Mouse (Mus musculus) adrenal gland, adult 8-10 months (tissue): Measurements from ENCODE around the gene Olfr691. TPM values are rescaled to one million over a fixed set of nuclear protein-coding genes. Genes with fewer than 3 reads are reported as not detected.
"Not testable (repeated sequence)": the region's sequence is repeated elsewhere in the genome, so short reads cannot be mapped to it uniquely, and the experiment has no call there.

Experiments used
- DNase-seq: peaks from one replicate; pipeline ENCODE4 v3.0.0; 2022
- total RNA-seq, 4 experiments: library from RNA; stranded (reverse); gene quantifications; 2 replicates each; pipeline ENCODE4 v1.2.4; 2022

Gene Olfr691
- under 1 TPM in 1 of 4 experiments, not detected in 3; 0.15 TPM for total RNA-seq

DNA sequence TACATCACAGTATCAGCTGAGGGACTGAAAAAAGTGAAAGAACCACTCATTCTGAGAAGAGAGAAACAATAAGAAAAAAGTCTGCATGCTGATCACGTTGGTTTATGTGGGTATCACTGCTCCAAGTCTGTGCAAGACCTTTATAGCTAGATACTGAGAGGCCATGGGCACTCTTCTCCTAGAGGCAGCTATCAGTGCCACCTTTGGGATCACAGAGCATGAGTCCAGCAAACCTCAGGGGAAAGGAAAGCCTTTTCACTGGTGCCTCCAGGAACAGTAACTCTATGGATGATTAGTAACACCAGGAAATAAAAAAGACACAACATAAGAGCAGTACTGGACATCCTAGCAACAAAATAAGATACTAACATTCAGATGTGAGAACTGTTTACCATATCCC lies at the start of gene Olfr691:
Olfr691 (minus strand) TSS at position 101 of the 400 bp plus-strand sequence.
- DNase-seq: no peak

DNA sequence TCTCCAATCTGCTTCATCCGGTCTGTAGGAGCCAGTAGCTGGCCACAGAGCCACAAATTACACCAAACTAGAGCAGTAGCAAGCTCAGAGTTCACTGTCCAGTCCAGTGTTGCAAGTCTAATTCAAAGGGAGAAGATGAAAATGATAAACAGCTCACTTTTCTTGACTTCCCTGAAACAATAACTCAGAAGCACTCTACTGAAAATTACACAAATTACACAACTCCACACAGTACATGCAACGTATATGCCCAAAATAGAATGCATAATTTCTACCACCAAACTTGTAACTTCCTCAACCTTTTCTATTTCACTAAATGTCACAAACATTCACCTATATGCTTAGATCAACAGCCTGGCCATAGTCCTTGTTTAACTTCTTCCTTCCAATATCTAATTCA lies 48.2 kb upstream of the Olfr691 start:
- DNase-seq: no peak

DNA sequence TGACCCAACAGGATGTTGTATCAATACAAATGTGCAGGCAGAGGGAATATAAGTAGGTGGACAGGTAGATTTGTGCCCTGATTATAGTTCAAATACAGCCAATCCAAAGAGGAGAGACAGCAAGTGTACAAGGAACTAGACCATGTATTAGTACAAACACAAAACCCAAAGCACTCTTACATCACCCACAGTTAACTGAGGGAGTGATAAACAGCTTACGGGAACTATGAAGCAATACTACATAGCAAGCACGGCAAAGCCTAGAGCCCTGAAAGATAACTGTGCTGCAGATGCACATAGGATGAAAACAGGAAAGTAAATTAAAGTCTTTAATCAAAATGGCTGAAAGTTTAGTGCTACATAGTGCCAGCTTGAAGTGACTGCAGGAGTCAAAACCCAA lies 45.6 kb upstream of the Olfr691 start:
- DNase-seq: no peak

DNA sequence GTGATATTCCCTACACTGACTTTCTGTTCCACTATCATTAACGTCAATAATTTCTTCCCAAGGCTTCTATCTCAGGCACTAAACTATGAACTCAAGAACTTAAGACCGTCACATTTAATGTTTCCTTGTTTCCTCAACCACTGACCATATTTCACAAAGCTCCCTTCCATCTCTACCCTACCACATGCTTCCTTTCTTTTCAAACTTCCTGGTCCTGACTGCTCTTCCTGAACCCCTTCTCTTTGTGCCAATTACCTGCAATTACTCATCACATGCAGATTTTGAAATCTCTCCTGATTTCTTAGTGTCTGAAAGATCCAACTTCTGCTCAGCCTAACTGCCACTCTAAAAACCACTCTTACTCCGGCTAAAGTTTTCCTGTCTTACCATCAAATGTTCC lies 38.3 kb upstream of the Olfr691 start:
- no peak for DNase-seq

DNA sequence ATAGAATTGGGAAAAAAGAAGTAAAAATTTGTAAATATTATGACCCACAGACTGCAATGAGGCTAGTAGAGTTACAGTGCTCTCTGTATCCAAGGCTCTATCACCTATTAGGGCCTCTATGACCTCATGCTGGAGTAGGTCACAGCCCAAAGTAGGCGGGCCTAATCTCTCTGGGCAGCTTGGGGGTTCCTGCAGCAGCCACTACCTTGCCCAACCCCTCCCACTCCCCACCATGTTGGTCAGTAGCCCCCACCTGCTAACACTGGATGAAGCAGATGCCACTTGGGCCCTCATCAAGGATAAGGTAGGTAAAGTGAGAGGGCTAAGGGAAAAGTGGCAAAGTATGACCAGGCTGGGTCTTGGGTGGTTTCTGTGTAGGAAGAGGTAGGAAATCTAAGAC lies 32.8 kb upstream of the Olfr691 start, which contains the start of gene Gm5901:
Gm5901 (plus strand) TSS at position 173 of the 400 bp plus-strand sequence.
- DNase-seq: no peak

DNA sequence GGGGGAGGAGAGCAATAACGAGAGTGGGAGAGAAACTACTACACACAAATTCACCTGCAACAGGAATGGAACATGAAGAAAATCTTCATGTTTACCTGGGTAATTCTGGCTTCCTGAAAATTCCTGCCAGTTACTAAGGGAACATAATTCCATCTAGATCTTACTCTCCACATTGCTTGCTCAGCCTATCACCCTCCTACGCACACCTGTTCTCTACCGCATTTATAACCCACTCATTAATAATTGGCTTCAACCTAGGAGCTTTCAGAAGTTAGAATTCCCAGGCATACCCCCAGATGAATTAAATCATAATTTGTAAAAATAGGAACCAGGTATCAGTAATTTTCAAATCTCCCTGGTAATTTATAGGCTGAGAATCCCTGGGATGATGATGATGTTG lies 31.9 kb upstream of the Olfr691 start:
- no peak for DNase-seq

DNA sequence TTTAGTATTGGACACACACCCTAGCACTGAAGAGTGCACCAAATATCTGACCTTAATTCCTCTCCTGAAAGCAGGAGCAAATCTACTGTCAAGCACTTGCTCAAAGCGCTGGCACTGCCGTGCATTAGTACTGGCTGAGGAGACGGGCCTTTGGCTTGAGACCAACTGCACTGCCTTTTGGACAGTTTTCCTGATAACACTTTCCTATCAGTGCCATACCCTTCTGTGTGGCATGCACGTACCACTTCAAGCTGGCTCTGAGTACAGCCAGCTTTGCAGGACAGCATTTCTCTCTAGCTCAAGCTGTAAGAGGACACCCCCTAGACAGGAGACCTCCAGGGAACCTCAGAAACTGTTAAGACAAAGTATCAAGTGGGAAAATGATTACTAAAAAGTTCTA lies 31.4 kb upstream of the Olfr691 start:
- DNase-seq: no peak

DNA sequence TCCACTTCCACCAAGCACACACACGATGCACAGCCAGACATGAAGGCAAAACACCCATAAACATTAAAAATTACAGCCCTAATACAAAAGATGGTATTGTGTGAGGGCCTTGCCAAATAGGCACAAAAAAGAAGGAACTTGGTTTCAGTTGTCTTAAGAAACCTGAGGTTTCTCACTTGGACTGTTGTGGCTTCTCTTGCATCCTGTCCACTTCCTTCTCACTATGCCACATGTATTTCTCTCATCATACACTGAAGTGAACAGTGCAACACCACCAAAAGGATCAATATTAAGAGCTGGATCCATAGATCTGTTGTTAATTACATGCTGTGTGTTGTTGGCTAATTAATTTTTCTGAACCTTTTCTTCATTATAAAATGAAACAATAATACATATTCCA lies 30.8 kb upstream of the Olfr691 start:
- no peak for DNase-seq

DNA sequence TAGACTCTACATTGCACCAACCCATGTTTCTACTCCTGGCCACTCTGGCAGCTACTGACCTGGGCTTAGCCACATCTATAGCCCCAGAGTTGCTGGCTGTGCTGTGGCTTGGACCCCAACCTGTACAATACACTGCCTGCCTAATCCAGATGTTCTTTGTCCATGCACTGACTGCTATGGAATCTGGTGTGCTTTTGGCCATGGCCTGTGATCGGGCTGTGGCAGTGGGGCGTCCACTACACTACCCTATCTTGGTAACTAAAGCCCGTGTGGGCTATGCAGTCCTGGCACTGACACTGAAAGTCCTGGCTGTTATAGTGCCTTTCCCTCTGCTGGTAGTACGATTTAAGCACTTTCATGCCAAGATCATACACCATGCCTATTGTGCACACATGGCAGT lies 26.5 kb upstream of the Olfr691 start:
- DNase-seq: no peak

DNA sequence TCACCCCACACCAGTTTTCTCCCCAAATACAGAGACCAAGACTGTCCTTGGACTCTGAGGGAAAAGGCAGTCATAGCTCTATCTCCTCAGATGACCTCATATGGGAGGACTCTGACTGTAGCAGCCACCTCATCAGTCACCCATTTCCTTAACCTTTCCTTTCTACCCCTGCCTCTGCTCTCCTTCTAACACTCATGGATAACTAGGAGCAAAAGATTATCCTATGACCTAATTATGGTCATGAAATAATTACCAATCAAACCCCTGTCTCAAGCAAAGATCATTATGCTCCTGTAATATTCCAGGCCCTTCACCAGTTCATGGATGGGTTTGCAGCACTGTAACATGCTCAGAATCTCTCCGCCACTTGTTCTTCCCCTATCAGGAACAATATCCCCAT lies 25.9 kb upstream of the Olfr691 start, which contains the start of gene Olfr692:
Olfr692 (plus strand) TSS at position 301 of the 400 bp plus-strand sequence.
- no peak for DNase-seq

DNA sequence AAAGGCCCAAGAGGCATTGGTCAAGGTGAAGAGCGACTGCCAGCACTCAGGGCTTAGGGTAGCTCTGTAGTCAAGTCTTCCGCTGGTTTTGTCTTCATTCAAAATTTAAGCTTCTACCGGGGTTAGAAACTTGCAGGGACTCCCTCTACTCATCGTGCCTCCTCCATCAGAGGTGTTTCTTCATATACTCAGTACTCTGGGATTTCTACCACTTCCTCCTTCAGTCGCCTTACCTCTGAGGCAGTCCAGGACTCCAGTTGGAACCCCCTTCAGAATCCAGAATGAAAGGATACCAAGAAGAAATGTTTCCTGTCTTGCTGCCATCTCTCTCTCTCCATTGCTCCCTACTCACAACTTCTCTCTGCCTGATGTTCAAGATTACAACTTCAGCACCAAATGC lies 25.2 kb upstream of the Olfr691 start:
- no peak for DNase-seq

DNA sequence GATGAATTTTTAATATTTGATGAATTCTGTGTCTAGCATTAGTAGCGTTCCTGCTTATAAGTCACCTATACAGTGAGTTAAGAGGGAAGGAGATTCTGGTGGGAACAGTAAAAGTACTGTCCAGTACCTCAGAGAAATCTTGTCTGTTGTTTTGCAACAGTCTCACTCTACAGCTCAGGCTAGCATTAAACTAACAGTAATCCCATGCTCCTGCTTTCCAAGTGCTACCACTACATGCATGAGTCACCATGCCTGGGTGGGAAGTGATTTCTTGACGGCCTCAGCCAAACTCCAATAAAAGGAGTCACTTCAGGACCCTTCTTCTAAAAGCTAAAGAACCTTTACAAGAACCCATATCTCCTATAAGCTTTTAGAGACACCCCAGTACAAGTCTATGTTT lies 19.6 kb upstream of the Olfr691 start:
- no peak for DNase-seq

DNA sequence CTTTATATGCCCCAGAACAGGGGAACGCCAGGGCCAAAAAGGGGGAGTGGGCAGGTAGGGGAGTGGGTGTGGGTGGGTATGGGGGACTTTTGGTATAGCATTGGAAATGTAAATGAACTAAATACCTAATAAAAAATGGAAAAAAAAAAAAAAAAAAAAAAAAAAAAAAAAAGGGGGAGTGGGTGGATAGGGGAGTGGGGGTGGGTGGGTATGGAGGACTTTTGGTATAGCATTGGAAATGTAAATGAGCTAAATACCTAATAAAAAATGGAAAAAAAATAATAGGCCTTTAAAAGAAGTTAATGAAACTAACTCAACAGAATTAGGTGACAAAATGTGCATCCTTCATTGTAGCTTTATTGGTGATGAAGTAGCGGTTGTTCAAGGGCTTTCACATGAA lies 14.4 kb upstream of the Olfr691 start:
- DNase-seq: not testable (repeated sequence)

DNA sequence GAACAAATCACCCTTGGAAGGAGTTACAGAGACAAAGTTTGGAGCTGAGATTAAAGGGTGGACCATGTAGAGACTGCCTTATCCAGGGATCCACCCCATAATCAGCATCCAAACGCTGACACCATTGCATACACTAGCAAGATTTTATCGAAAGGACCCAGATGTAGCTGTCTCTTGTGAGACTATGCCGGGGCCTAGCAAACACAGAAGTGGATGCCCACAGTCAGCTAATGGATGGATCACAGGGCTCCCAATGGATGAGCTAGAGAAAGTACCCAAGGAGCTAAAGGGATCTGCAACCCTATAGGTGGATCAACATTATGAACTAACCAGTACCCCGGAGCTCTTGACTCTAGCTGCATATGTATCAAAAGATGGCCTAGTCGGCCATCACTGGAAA lies 14.0 kb upstream of the Olfr691 start:
- DNase-seq: not testable (repeated sequence)

DNA sequence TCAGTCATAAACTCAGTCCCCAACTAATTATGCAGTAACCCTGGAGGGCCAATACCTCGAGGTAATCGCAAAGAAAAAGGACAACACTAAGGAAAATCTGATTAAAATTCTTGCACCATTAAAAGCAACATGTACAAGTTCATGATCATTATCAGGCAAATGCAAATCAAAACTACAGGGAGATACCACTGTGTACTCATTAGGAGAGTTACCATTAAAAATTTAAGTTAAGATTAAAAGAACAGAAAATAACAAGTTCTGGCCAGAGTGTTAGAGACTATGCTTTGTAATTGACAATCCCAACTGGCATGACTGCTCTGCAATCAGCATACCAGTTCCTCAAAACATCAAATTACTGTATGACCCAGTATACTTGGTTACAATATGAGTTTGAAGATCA lies 682 bp upstream of the Olfr691 start:
- DNase-seq: no peak

DNA sequence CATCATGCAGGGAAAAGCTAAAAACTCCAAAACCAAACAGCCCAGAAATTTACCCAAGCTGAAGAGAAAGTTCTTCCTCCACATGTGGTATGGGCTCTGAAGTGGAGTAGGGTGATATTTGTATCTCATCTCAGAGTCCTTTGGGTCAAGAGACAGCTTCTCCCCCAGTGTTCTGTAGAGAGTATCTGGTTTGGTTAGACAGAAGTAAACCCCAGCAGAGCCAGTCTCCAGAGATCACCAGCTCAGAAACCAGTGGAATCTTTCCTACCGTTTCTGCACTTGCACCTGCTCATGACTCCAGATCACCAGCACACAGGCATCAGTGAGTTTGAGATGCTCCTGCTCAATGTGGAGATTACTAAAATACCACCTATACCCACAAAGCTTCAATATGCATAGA lies 8.1 kb downstream of the Olfr691 start, which contains the start of gene Olfr690:
Olfr690 (minus strand) TSS at position 101 of the 400 bp plus-strand sequence.
- DNase-seq: no peak

DNA sequence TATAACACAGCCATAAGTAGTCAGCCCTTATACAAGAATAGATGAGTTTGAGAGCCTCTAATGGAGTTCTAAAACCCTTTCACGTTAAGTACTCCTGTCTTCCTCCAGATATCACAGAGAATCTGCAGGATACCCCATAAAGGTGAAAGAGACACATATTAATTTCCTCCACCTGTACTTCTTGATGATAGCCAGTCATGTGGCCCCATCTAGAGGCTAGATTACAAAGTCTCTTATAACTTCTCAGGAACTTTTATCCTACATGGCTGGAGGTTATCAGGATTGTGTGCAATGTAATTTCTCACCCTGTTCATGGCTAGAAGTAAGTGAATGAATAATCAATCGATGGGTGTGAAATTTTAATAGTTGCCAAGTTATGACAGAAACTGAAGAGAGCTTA lies 16.8 kb downstream of the Olfr691 start:
- DNase-seq: no peak

DNA sequence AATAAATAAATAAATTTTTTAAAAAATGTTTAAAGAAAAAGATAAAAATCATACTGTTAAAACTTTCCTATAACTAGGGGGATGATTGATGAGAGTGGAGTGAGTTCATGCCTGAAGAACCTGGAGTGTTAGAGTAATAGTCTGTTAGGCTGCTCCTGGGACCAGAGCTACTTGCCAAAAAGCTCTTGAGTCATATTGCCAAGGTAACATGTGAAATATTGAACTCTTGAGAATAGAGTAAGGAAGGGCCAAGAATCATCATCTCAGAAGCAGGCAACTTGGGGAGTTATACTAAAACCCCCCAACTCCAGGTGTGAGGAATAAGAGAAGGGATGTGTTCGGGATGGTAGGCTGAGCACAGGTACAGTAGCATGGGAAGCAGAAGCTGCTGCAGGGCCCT lies 31.2 kb downstream of the Olfr691 start, which contains the start of gene Olfr689:
Olfr689 (plus strand) TSS at position 301 of the 400 bp plus-strand sequence.
- DNase-seq: no peak

DNA sequence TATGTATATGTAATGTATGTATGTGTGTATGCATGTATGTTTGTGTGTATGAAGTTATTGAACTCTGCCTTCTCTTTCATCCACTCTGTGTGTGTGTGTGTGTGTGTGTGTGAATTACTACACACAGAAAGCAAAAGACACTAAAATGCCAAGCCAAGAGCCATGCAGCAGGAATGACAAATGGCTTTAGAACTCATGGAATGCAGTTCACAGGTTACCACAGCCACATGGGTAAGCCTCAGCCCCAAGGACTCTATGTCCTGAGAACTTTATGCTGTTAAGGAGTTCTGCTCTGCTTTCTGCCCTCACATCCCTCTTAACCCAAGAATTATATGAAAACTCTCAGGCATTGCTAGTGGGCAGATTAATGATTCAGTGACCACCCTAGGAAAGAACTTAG lies 52.0 kb downstream of the Olfr691 start:
- DNase-seq: no peak

DNA sequence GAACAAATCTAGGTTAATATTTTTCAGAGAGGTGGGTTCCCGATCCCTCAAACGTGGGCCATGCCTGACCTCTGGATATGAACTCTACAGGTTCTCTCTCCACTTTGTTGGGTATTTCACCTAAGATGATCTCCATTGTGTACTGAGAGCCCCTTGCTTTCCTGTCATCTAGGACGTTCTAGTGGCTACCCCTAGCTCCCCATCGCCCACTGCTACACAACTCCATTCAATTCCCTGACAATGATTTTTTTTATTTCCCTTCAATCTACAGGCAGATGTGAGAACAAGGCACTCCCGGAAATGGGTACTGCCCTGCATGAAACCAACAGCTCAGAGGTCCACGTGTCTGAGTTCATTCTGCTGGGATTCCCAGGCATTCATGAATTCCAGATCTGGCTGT lies 54.3 kb downstream of the Olfr691 start, which contains the start of gene Olfr688:
Olfr688 (plus strand) TSS at position 301 of the 400 bp plus-strand sequence.
- no peak for DNase-seq

Other genes starting within 250 kb of the Olfr691 start
- not detected for gene Olfr680-ps1, start 249.5 kb downstream of the Olfr691 start, total RNA-seq
- gene Olfr681, start 225.4 kb downstream of the Olfr691 start, total RNA-seq: not detected
- not detected for gene Olfr683, start 195.3 kb downstream of the Olfr691 start, total RNA-seq
- gene Olfr684, start 178.6 kb downstream of the Olfr691 start, total RNA-seq: not detected
- gene Olfr685, start 156.3 kb downstream of the Olfr691 start, total RNA-seq: not detected
- not detected for gene Olfr686, start 134.8 kb downstream of the Olfr691 start, total RNA-seq
- not detected for gene Olfr688, start 54.2 kb downstream of the Olfr691 start, total RNA-seq
- not detected for gene Olfr689, start 31.1 kb downstream of the Olfr691 start, total RNA-seq
- gene Olfr690, start 8.2 kb downstream of the Olfr691 start, total RNA-seq: not detected
- not detected for gene Olfr692, start 26.0 kb upstream of the Olfr691 start, total RNA-seq
- gene Gm5901, start 32.8 kb upstream of the Olfr691 start, total RNA-seq: not detected
- gene Fam160a2, start 57.8 kb upstream of the Olfr691 start, total RNA-seq: 10 to 100 TPM; 28.5 to 34.9 (median 32.1) TPM
- not detected for gene Cnga4, start 62.3 kb upstream of the Olfr691 start, total RNA-seq
- under 1 TPM in 2 of 4 experiments, not detected in 2; 0.13 to 0.15 TPM for gene Cckbr, start 83.5 kb upstream of the Olfr691 start, total RNA-seq
- gene Cavin3, start 140.0 kb upstream of the Olfr691 start, total RNA-seq: 10 to 100 TPM; 59.4 to 66.5 (median 60.9) TPM
- gene Smpd1, start 212.1 kb upstream of the Olfr691 start, total RNA-seq: 10 to 100 TPM; 47.3 to 54.3 (median 51.8) TPM
- 10 to 100 TPM; 17.3 to 30.8 (median 24.3) TPM for gene Apbb1, start 239.4 kb upstream of the Olfr691 start, total RNA-seq